Mouse (Mus musculus) heart, embryonic 15.5 days (tissue): ENCODE results near the gene Actrt2. TPM values are rescaled to one million over a fixed set of nuclear protein-coding genes. Genes with fewer than 3 reads are reported as not detected.

Experiments used
- ATAC-seq: fragments of 200-750 bp; cut with Nextera tagmentation; replicated peaks from 2 replicates; pipeline ENCODE4 v1.8.0; 2017; ENCODE audit warnings: low read depth, moderate TSS enrichment; ENCODE audit not compliant: insufficient number of reproducible peaks, insufficient read depth, low FRiP score
- H3K27ac ChIP-seq: fragments of 300-500 bp; sonication (generic); 2 replicates; pipeline ENCODE4 v1.5.1; 2015; ENCODE audit warnings: mild to moderate bottlenecking, inconsistent platforms
- H3K27me3 ChIP-seq: fragments of 300-500 bp; sonication (generic); 2 replicates; pipeline ENCODE4 v1.6.1; 2015; ENCODE audit warnings: inconsistent platforms
- H3K36me3 ChIP-seq: fragments of 300-500 bp; sonication (generic); 2 replicates; pipeline ENCODE4 v1.6.1; 2015; ENCODE audit warnings: mild to moderate bottlenecking, inconsistent platforms
- H3K4me1 ChIP-seq: fragments of 300-500 bp; sonication (generic); replicated peaks from 2 replicates; pipeline ENCODE4 v1.6.1; 2015; ENCODE audit warnings: inconsistent platforms
- H3K4me2 ChIP-seq: fragments of 300-500 bp; sonication (generic); 2 replicates; pipeline ENCODE4 v1.6.1; 2015; ENCODE audit warnings: inconsistent platforms, mild to moderate bottlenecking, moderate library complexity
- H3K4me3 ChIP-seq: fragments of 300-500 bp; sonication (generic); 2 replicates; pipeline ENCODE4 v1.5.1; 2015; ENCODE audit warnings: mild to moderate bottlenecking, inconsistent platforms
- H3K9ac ChIP-seq: fragments of 300-500 bp; sonication (generic); 2 replicates; pipeline ENCODE4 v1.6.1; 2015; ENCODE audit warnings: mild to moderate bottlenecking, inconsistent platforms
- H3K9me3 ChIP-seq: fragments of 300-500 bp; sonication (generic); replicated peaks from 2 replicates; pipeline ENCODE4 v1.6.1; 2016; ENCODE audit warnings: inconsistent platforms
- WGBS: fragments of 180-500 bp; shearing (Covaris S2); methylation state at CpG from one replicate; pipeline ENCODE4 v1.1.7; 2015; ENCODE audit warnings: mixed read lengths; 5-methylcytosine and 5-hydroxymethylcytosine counted together
- polyA plus RNA-seq: library from polyadenylated mRNA; unstranded; fragments of >200 nt; fragmentation: Nextera tagmentation; extraction: Ambion mirVana; gene quantifications from 2 replicates; pipeline ENCODE4 v1.2.1, GENCODE M21; 2015

Gene Actrt2
- polyA plus RNA-seq, 1 experiment from 2014 or later: not detected

DNA sequence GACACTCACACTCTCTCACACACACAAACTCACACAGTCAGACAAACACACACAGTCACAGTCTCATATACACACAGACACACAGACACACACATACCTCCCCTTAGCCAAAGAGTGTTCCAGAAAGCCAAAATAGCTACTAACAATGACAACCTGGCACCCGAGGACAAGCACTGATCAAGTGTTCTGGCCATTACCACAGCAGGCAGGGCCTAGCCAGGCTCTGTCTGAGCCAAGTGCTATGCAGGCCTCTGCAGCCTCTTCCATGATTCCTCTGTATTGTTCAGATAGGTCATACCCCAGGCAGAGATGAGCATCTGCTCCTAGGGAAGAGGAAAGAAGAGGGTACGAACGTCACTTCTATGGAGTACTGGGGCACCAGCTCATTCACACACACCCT is 44.4 kb downstream of the Actrt2 start:
- H3K4me1 ChIP-seq: peaks cover 63% of the 10 kb centered on the region
- no peak overlapping the region for H3K9ac ChIP-seq
- 69% methylated on average over 3 of the region's 3 CpGs for WGBS
- no peak overlapping the region for H3K4me3 ChIP-seq
- ATAC-seq: no peak
- no peaks in the 10 kb centered on the region for H3K9me3 ChIP-seq
- H3K4me2 ChIP-seq: no peak overlapping the region
- no peak overlapping the region for H3K27ac ChIP-seq
- H3K27me3 ChIP-seq: 0 out of 2 replicates have a peak, but pooled peaks cover 4% of the 10 kb centered on the region
- no peaks in the 10 kb centered on the region for H3K36me3 ChIP-seq

DNA sequence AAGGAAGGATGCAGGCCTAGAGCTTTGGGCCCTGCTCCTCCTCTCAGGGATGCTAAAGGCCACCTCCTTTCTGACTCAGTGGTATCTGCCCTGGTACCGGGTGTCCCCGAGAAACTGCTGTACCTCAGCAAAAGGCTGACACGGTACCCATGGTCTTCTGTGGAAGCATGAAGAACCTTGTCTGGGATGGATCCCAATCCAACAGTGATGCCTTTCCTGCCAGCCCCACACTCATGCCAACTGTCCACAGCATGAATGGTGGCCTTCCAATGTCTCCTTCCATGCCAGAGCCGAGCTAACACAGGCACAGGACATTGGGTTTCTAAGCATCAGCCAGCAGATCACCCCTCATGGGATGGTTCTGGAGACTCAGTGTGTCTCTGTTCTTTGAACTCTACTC is 45.1 kb downstream of the Actrt2 start:
- ATAC-seq: no peak
- H3K27ac ChIP-seq: no peak overlapping the region
- no peaks in the 10 kb centered on the region for H3K36me3 ChIP-seq
- 95% methylated on average over 4 of the region's 4 CpGs for WGBS
- peaks cover 55% of the 10 kb centered on the region for H3K4me1 ChIP-seq
- H3K9me3 ChIP-seq: no peaks in the 10 kb centered on the region
- H3K4me3 ChIP-seq: no peak overlapping the region
- no peak overlapping the region for H3K9ac ChIP-seq
- 0 out of 2 replicates have a peak, but pooled peaks cover 4% of the 10 kb centered on the region for H3K27me3 ChIP-seq
- no peak overlapping the region for H3K4me2 ChIP-seq

Other genes starting within 250 kb of the Actrt2 start
- 18.6 and 20.9 TPM in 2 replicates for gene Prdm16, start 31.0 kb downstream of the Actrt2 start, polyA plus RNA-seq
- gene Ttc34, start 169.6 kb upstream of the Actrt2 start, polyA plus RNA-seq: 0.06 and 0.14 TPM in 2 replicates
- 0.58 and 0.60 TPM in 2 replicates for gene Mmel1, start 201.7 kb upstream of the Actrt2 start, polyA plus RNA-seq
- gene Fam213b, start 231.3 kb upstream of the Actrt2 start, polyA plus RNA-seq: 46.7 and 53.6 TPM in 2 replicates